Mouse (Mus musculus) hindbrain, embryonic 14.5 days (tissue): Measurements from ENCODE around the gene Smco3. TPM values are rescaled to one million over a fixed set of nuclear protein-coding genes. Genes with fewer than 3 reads are reported as not detected.
"Not testable (repeated sequence)": the region's sequence is repeated elsewhere in the genome, so short reads cannot be mapped to it uniquely, and the experiment has no call there.

Source experiments
- ATAC-seq: fragments of 200-750 bp; cut with Nextera tagmentation; 2 replicates; pipeline ENCODE4 v1.8.0; 2017; ENCODE audit warnings: moderate number of reproducible peaks, mild to moderate bottlenecking, moderate TSS enrichment, moderate library complexity; ENCODE audit not compliant: low FRiP score
- DNase-seq: peaks from one replicate; pipeline ENCODE4 v3.0.0-alpha.2; 2015; ENCODE audit warnings: low spot score
- H3K27ac ChIP-seq: fragments of 300-500 bp; sonication (generic); 2 replicates; pipeline ENCODE4 v1.5.1; 2014; ENCODE audit warnings: mild to moderate bottlenecking, moderate library complexity
- H3K27me3 ChIP-seq: fragments of 300-500 bp; sonication (generic); 2 replicates; pipeline ENCODE4 v1.6.1; 2014; ENCODE audit warnings: mild to moderate bottlenecking, low read length, mixed read lengths; ENCODE audit not compliant: control insufficient read depth, insufficient read depth
- H3K36me3 ChIP-seq: fragments of 300-500 bp; sonication (generic); replicated peaks from 2 replicates; pipeline ENCODE4 v1.6.1; 2014; ENCODE audit not compliant: control insufficient read depth, insufficient read depth
- H3K4me1 ChIP-seq: fragments of 300-500 bp; sonication (generic); replicated peaks from 2 replicates; pipeline ENCODE4 v1.6.1; 2014; ENCODE audit warnings: antibody characterized with exemption, low read length, mixed read lengths; ENCODE audit not compliant: control insufficient read depth, insufficient read depth
- H3K4me2 ChIP-seq: fragments of 300-500 bp; sonication (generic); replicated peaks from 2 replicates; pipeline ENCODE4 v1.6.1; 2014; ENCODE audit warnings: mild to moderate bottlenecking, moderate library complexity
- H3K4me3 ChIP-seq: fragments of 300-500 bp; sonication (generic); replicated peaks from 2 replicates; pipeline ENCODE4 v1.5.1; 2014; ENCODE audit warnings: mild to moderate bottlenecking, low read length
- H3K9ac ChIP-seq: fragments of 300-500 bp; sonication (generic); 2 replicates; pipeline ENCODE4 v1.6.1; 2014
- H3K9me3 ChIP-seq: fragments of 300-500 bp; sonication (generic); 2 replicates; pipeline ENCODE4 v1.6.1; 2016; ENCODE audit warnings: low read length; ENCODE audit not compliant: control insufficient read depth
- WGBS: fragments of 180-500 bp; shearing (Covaris S2); extraction: QIAGEN DNeasy Blood & Tissue Kit; methylation state at CpG from one replicate; pipeline ENCODE4 v1.1.7; 2014; 5-methylcytosine and 5-hydroxymethylcytosine counted together
- polyA plus RNA-seq: library from polyadenylated mRNA; unstranded; fragments of >200 nt; fragmentation: Nextera tagmentation; extraction: Ambion mirVana; gene quantifications from 2 replicates; pipeline ENCODE4 v1.2.1, GENCODE M21; 2014

The Smco3 gene
- polyA plus RNA-seq, 1 experiment from 2014 or later = 1.9 TPM

GRCm38 (mm10) chr6:136804705-136805408, 30.4 kb downstream of the Smco3 start:
- peak overlapping the region; percentile 72 for H3K4me2 ChIP-seq
- WGBS = 34% methylated on average over 9 of the region's 9 CpGs
- H3K36me3 ChIP-seq = no peaks in the 10 kb centered on the region
- H3K9me3 ChIP-seq = no peaks in the 10 kb centered on the region
- peak overlapping the region; percentile 75 for H3K4me3 ChIP-seq
- peak overlapping the region; percentile 87 for H3K9ac ChIP-seq
- no peaks in the 10 kb centered on the region for H3K27me3 ChIP-seq
- H3K4me1 ChIP-seq = peaks cover 25% of the 10 kb centered on the region
- DNase-seq (no peak), ATAC-seq (no peak)
- peak overlapping the region; percentile 100 for H3K27ac ChIP-seq

GRCm38 (mm10) chr6:136803739-136804633, 31.3 kb downstream of the Smco3 start, which contains the start of gene Hist4h4:
Gene Hist4h4 (minus strand): TSS chr6:136804415.
- Histone ChIP-seq H3K4me3 (peak within 1 kb of the TSS; percentile 75), H3K4me2 (peak within 1 kb of the TSS; percentile 72), H3K9me3 (no peaks in the 10 kb centered on the region), H3K27ac (peak within 1 kb of the TSS; percentile 100), H3K9ac (peak within 1 kb of the TSS; percentile 87), H3K36me3 (no peaks in the 10 kb centered on the region), H3K4me1 (peaks cover 17% of the 10 kb centered on the region), H3K27me3 (no peaks in the 10 kb centered on the region)
- under 1% methylated on average over 50 of the region's 50 CpGs for WGBS
- DNase-seq (peak; percentile 97), ATAC-seq (peak; percentile 78)

- H3K9me3 ChIP-seq = no peaks in the 10 kb centered on the region
- peaks cover 12% of the 10 kb centered on the region for H3K4me1 ChIP-seq
- H3K9ac ChIP-seq = peak overlapping the region; percentile 87
- ATAC-seq (peak; percentile 2; the same call in 1 of the 2 replicates), DNase-seq (no peak)
- no peaks in the 10 kb centered on the region for H3K36me3 ChIP-seq
- H3K27ac ChIP-seq = peak overlapping the region; percentile 100
- H3K27me3 ChIP-seq = no peaks in the 10 kb centered on the region
- WGBS = 27% methylated on average over 12 of the region's 12 CpGs
- H3K4me3 ChIP-seq = peak overlapping the region; percentile 75
- peak overlapping the region; percentile 72 for H3K4me2 ChIP-seq
These were observed 32.0 kb downstream of the Smco3 start for GRCm38 (mm10) chr6:136803093-136803738.

- no peaks in the 10 kb centered on the region for H3K27me3 ChIP-seq
- DNase-seq = no peak
- no peak overlapping the region for H3K4me2 ChIP-seq
- no peak overlapping the region for H3K27ac ChIP-seq
- WGBS = 87% methylated on average over 6 of the region's 6 CpGs
- no peak for ATAC-seq
- no peak overlapping the region for H3K4me3 ChIP-seq
- no peaks in the 10 kb centered on the region for H3K9me3 ChIP-seq
- H3K36me3 ChIP-seq = no peaks in the 10 kb centered on the region
- H3K4me1 ChIP-seq = peaks cover 12% of the 10 kb centered on the region
- H3K9ac ChIP-seq = no peak overlapping the region
These were observed 34.0 kb downstream of the Smco3 start for GRCm38 (mm10) chr6:136801274-136801673.

- Histone ChIP-seq H3K9ac (no peak overlapping the region), H3K27me3 (no peaks in the 10 kb centered on the region), H3K4me2 (no peak overlapping the region), H3K36me3 (no peaks in the 10 kb centered on the region), H3K4me1 (peaks cover 12% of the 10 kb centered on the region), H3K4me3 (no peak overlapping the region), H3K27ac (no peak overlapping the region), H3K9me3 (no peaks in the 10 kb centered on the region)
- no peak for DNase-seq
- no peak for ATAC-seq
- WGBS = 95% methylated on average over 8 of the region's 8 CpGs
These were observed 34.5 kb downstream of the Smco3 start for GRCm38 (mm10) chr6:136800710-136801109.

- DNase-seq, H3K27ac ChIP-seq, H3K4me3 ChIP-seq, H3K27me3 ChIP-seq, H3K4me1 ChIP-seq, H3K9me3 ChIP-seq, H3K9ac ChIP-seq, ATAC-seq, H3K4me2 ChIP-seq, H3K36me3 ChIP-seq: not testable (repeated sequence)
- WGBS = 79% methylated on average over 3 of the region's 3 CpGs
These were observed 37.2 kb downstream of the Smco3 start for GRCm38 (mm10) chr6:136797874-136798693.

- H3K9ac ChIP-seq = no peak overlapping the region
- 52% methylated on average over 6 of the region's 6 CpGs for WGBS
- H3K27me3 ChIP-seq = no peaks in the 10 kb centered on the region
- DNase-seq (no peak), ATAC-seq (no peak)
- H3K4me3 ChIP-seq = no peak overlapping the region
- H3K4me2 ChIP-seq = no peak overlapping the region
- no peak overlapping the region for H3K27ac ChIP-seq
- no peaks in the 10 kb centered on the region for H3K36me3 ChIP-seq
- no peaks in the 10 kb centered on the region for H3K9me3 ChIP-seq
- H3K4me1 ChIP-seq = peaks cover 6% of the 10 kb centered on the region
These were observed 39.4 kb downstream of the Smco3 start for GRCm38 (mm10) chr6:136795850-136796249.

- no peak overlapping the region for H3K27ac ChIP-seq
- 69% methylated on average over 1 of the region's 1 CpGs for WGBS
- H3K27me3 ChIP-seq = no peaks in the 10 kb centered on the region
- no peak overlapping the region for H3K4me3 ChIP-seq
- no peaks in the 10 kb centered on the region for H3K9me3 ChIP-seq
- no peaks in the 10 kb centered on the region for H3K36me3 ChIP-seq
- no peak overlapping the region for H3K4me2 ChIP-seq
- peaks cover 6% of the 10 kb centered on the region for H3K4me1 ChIP-seq
- no peak for ATAC-seq
- no peak overlapping the region for H3K9ac ChIP-seq
- no peak for DNase-seq
These were observed 40.1 kb downstream of the Smco3 start for GRCm38 (mm10) chr6:136795110-136795509.
